Mouse (Mus musculus) thymus, adult 2 months (tissue): ENCODE data around the gene Opa3. TPM values are rescaled to one million over a fixed set of nuclear protein-coding genes. Genes with fewer than 3 reads are reported as not detected.

Source experiments
- DNase-seq: peaks from one replicate; pipeline ENCODE4 v3.0.0; 2021
- H3K27ac ChIP-seq: fragments of 200-500 bp; 2 replicates; pipeline ENCODE4 v1.5.1; 2012; ENCODE audit warnings: low read length, control low read depth; ENCODE audit not compliant: control insufficient read depth, insufficient read depth
- H3K27me3 ChIP-seq: fragments of 200-500 bp; 2 replicates; pipeline ENCODE4 v1.6.1; 2012; ENCODE audit warnings: mild to moderate bottlenecking, low read length, moderate library complexity, mixed read lengths; ENCODE audit not compliant: control insufficient read depth, insufficient read depth
- H3K36me3 ChIP-seq: fragments of 200-500 bp; 2 replicates; pipeline ENCODE4 v1.6.1; 2012; ENCODE audit warnings: mild to moderate bottlenecking, low read length, moderate library complexity; ENCODE audit not compliant: control insufficient read depth, insufficient read depth
- H3K4me1 ChIP-seq: fragments of 200-500 bp; replicated peaks from 2 replicates; pipeline ENCODE4 v1.6.1; 2012; ENCODE audit warnings: low read length; ENCODE audit not compliant: control insufficient read depth, insufficient read depth
- H3K4me3 ChIP-seq: fragments of 200-500 bp; 2 replicates; pipeline ENCODE4 v1.5.1; 2012; ENCODE audit warnings: mild to moderate bottlenecking, low read length, control low read depth, moderate library complexity; ENCODE audit not compliant: control insufficient read depth, insufficient read depth
- CTCF ChIP-seq: fragments of 200-500 bp; IDR thresholded peaks from 2 replicates; pipeline ENCODE4 v1.5.1; 2012; ENCODE audit warnings: mild to moderate bottlenecking, control low read depth, low read length, moderate library complexity, borderline replicate concordance; ENCODE audit not compliant: control insufficient read depth, poor library complexity, insufficient read depth; ENCODE audit errors: extremely low read depth
- POLR2A ChIP-seq: fragments of 200-500 bp; IDR thresholded peaks from 2 replicates; pipeline ENCODE4 v1.6.1; 2012; ENCODE audit warnings: mild to moderate bottlenecking, low read length, control low read depth, moderate library complexity; ENCODE audit not compliant: control insufficient read depth, poor library complexity, insufficient read depth; ENCODE audit errors: extremely low read depth
- WGBS: fragments of 180-500 bp; shearing (Covaris S2); methylation state at CpG from one replicate; pipeline ENCODE4 v1.1.7; 2018; 5-methylcytosine and 5-hydroxymethylcytosine counted together
- polyA plus RNA-seq: library from polyadenylated mRNA; depleted of rRNA; stranded (reverse); fragments of >200 nt; gene quantifications from 2 replicates; pipeline ENCODE4 v1.2.3, GENCODE M21; 2012

The Opa3 gene
- polyA plus RNA-seq, 1 experiment: 46.5 TPM

DNA sequence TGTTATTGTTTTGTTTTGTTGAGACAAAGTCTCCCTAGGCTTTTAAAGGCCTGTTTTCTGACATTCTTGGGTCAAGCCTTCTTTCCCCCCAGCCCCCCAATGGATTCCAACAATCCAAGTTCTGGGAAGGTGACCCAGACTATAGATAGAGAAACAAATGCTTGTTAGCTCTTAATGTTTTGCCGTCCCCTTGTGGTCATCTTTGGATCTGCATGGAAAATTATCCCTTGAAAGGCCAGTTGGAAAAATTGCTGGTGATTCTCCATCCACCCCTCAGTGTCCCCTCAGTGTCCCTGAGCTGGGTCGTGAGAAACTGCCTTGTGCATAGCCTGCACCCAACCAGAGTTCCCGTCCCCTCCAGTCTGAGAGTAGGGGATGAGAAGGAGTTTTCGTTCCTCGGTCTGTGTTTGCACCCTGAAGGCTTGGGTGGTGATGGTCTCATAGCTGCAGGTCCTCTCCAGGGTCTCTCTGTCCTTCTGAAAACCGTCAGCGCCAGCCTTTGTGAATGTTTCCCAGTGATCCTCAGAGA, 19.1 kb upstream of the Opa3 start:
- Histone ChIP-seq H3K27me3 (peaks cover 2% of the 10 kb centered on the region; the same call in 1 of the 2 replicates), H3K27ac (no peak overlapping the region), H3K4me1 (peaks cover 6% of the 10 kb centered on the region; the same call in 1 of the 2 replicates), H3K4me3 (no peak overlapping the region), H3K36me3 (no peaks in the 10 kb centered on the region)
- no peak for DNase-seq
- no peak for TF ChIP-seq CTCF
- 81% methylated on average over 7 of the region's 7 CpGs for WGBS

DNA sequence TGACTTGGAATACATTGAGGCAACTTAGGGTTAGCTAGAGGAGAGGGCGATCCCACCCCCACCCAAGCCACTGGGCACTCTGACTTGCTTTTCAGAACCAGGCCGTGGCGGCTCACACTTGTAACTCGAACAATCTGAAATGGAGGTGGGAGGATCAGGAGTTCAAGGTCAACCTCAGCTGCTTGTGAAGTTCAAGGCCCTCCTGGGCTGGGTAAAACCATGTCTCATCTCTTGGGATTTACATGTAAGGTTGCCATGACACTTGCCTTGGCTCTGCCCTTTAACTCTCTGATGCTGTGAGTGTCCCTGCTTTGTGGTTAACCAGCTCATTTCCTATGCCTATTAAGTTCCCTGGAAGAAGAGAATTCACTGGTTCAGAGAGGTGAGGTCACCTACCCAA, 18.6 kb upstream of the Opa3 start:
- no peak overlapping the region for H3K27ac ChIP-seq
- H3K36me3 ChIP-seq: no peaks in the 10 kb centered on the region
- peaks cover 9% of the 10 kb centered on the region; the same call in 1 of the 2 replicates for H3K4me1 ChIP-seq
- DNase-seq: no peak
- WGBS: 85% methylated on average over 4 of the region's 4 CpGs
- H3K27me3 ChIP-seq: peaks cover 2% of the 10 kb centered on the region; the same call in 1 of the 2 replicates
- TF ChIP-seq CTCF: no peak
- no peak for TF ChIP-seq POLR2A
- H3K4me3 ChIP-seq: no peak overlapping the region

DNA sequence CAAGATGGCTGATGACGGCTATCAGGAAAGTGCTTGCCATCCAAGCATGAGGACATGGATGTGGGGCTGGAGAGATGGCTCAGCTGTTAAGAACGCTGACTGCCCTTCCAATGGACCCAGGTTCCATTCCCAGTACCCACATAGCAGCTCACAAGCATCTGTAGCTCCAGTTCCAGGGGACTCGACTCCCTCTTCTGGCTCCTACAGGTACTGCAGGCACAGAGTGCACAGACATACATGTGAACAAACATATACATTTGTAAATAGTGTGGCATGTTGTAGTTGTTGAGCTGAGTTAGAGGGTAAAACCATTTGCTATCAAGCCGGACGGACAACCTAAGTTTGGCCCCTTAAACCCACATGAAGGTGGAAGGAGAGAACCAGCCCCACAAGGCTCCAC, 18.1 kb upstream of the Opa3 start:
- TF ChIP-seq POLR2A (no peak), CTCF (no peak)
- no peak overlapping the region for H3K27ac ChIP-seq
- H3K4me1 ChIP-seq: peaks cover 9% of the 10 kb centered on the region; the same call in 1 of the 2 replicates
- DNase-seq: no peak
- peaks cover 2% of the 10 kb centered on the region; the same call in 1 of the 2 replicates for H3K27me3 ChIP-seq
- no peak overlapping the region for H3K4me3 ChIP-seq
- 95% methylated on average over 5 of the region's 5 CpGs for WGBS
- H3K36me3 ChIP-seq: no peaks in the 10 kb centered on the region

DNA sequence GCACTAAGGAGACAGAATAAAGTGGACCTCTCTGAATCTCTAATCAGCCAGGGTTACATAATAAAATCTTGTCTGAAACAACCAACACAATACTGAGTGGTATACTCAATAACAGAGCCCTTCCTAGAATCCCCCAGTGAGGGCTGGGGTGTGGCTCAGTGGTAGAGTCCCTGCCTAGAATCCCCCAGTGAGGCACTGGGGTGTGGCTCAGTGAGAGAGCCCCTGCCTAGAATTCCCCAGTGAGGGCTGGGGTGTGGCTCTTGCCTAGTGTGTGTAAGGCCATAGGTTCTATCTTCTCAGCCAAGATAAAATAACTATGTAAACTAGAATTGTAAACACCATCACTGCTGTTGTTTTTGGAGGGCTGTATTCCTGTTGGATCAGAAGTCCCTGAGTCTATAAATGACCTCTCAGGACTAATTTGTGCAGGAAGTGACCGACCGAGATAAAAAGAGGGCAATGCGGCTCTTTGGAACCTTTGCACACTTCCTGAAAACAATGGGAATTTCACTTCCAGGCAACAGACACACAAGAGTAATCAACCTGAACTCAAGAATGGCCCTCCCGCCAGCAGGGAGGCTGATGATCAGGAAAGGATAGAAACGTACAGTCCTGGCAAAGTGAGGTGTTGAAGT, 17.0 kb upstream of the Opa3 start:
- Histone ChIP-seq H3K4me3 (no peak overlapping the region), H3K4me1 (peaks cover 9% of the 10 kb centered on the region; the same call in 1 of the 2 replicates), H3K27ac (no peak overlapping the region), H3K36me3 (no peaks in the 10 kb centered on the region), H3K27me3 (peaks cover 2% of the 10 kb centered on the region; the same call in 1 of the 2 replicates)
- WGBS: 91% methylated on average over 5 of the region's 5 CpGs
- no peak for DNase-seq
- no peak for TF ChIP-seq CTCF
- TF ChIP-seq POLR2A: no peak

DNA sequence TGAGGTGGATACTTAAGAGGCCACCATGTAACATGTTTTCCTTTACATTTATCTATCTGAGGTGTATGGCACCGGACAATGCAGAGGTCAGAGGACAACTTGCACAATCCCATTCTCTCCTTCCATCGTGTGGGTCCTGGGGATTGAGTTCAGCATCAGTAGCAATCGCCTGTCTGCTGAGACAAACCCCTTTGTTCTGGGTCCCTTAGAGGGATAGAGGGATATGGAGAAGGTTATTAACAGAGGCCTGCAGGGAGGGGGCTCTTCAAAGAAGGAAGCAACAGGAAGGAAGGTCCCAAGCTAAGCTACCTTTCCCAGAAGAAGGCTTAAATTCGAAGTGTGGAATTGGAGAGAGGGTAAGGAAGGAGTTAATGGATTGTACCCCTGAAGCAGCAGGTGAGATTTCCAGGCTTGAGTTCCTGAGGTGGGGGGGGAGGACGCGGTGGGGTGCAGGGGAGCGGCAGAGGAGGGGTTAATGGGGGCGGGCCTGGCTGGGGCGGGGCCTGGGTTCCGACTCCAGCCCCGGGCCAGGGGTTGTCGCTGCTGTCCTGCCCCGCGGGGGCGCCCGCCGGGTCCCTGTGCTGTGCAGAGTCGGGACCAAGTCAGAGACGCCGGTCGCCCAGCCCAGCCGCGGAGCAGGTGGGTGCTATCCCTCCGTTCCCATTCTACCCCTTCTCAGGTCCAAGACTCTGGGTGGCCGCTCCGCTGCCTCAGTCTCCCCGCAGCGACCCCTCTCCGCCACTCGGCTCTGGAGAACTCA, 16.0 kb upstream of the Opa3 start, which contains the start of gene Gpr4:
Gpr4 (plus strand) TSS at position 543 of the 760 bp plus-strand sequence.
- no peak for TF ChIP-seq POLR2A
- Histone ChIP-seq H3K4me1 (peaks cover 9% of the 10 kb centered on the region; the same call in 1 of the 2 replicates), H3K27me3 (peaks cover 2% of the 10 kb centered on the region; the same call in 1 of the 2 replicates), H3K36me3 (no peaks in the 10 kb centered on the region), H3K27ac (no peak within 1 kb of the TSS), H3K4me3 (peak within 1 kb of the TSS; percentile 17; the same call in 1 of the 2 replicates)
- peak; percentile 23 for DNase-seq
- 12% methylated on average over 28 of the region's 30 CpGs for WGBS

DNA sequence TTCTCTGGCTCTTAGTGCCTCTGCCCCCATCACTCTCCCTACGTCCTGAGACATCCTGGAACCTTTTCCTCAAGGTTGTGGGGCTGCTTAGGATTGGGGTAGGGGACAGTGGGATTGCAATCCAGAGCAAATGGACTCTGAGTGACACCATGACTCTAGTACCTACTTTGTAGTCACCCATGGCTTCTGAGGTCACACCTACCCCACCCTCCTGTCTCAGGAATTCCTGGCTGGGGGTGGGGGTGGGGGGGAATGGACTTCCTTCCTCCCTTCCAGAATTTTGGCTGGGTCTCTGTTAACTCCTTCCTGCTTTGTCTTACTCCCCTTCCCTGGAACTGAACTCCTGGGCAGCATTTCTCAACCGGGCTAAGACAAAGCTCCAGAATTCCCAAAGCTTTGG, 14.7 kb upstream of the Opa3 start:
- DNase-seq: no peak
- Histone ChIP-seq H3K4me1 (peaks cover 11% of the 10 kb centered on the region; the same call in 1 of the 2 replicates), H3K4me3 (no peak overlapping the region), H3K27ac (no peak overlapping the region), H3K27me3 (peaks cover 2% of the 10 kb centered on the region; the same call in 1 of the 2 replicates), H3K36me3 (no peaks in the 10 kb centered on the region)
- TF ChIP-seq CTCF (no peak), POLR2A (no peak)
- 83% methylated on average over 2 of the region's 2 CpGs for WGBS

DNA sequence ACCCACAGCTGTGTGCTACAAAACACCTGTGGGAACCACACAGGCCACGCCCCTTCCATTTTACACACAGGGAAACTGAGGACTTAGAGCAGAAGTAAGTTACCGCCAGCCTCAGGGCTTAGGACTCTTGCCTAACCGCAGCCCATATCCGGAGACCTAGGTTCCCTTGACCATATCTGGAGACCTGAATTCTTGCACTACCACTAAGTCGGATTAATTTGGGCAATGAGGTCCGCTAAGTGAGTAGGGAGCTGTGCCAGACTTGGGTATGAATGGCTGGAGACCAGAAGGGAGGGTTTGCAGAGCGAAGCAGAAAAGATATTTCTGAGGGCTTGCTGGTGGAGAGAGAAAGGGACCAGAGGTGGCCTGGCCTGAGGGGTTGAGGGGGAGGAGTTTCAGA, 13.8 kb upstream of the Opa3 start:
- no peak overlapping the region for H3K4me3 ChIP-seq
- H3K36me3 ChIP-seq: no peaks in the 10 kb centered on the region
- peaks cover 2% of the 10 kb centered on the region; the same call in 1 of the 2 replicates for H3K27me3 ChIP-seq
- 18% methylated on average over 7 of the region's 7 CpGs for WGBS
- peaks cover 11% of the 10 kb centered on the region; the same call in 1 of the 2 replicates for H3K4me1 ChIP-seq
- TF ChIP-seq POLR2A (no peak), CTCF (no peak)
- DNase-seq: no peak
- no peak overlapping the region for H3K27ac ChIP-seq
